Mouse (Mus musculus) spleen, adult 2 months (tissue): ENCODE measurements at regions not wholly inside any gene's neighbourhood (a gene's known extent, or its start where the extent isn't known, plus 50 kb on each side); places are given as distances from the start of the nearest gene placed in this dataset.

ENCODE experiments used
- CTCF ChIP-seq: fragments of 200-500 bp; IDR thresholded peaks from 2 replicates; pipeline ENCODE4 v1.5.1; 2011; ENCODE audit warnings: mild to moderate bottlenecking, inconsistent platforms; ENCODE audit not compliant: insufficient read depth, insufficient read length, insufficient replicate concordance; ENCODE audit errors: extremely low read depth
- POLR2A ChIP-seq: fragments of 200-500 bp; IDR thresholded peaks from 2 replicates; pipeline ENCODE4 v1.6.1; 2011; ENCODE audit warnings: low read depth, low read length, inconsistent platforms

DNA sequence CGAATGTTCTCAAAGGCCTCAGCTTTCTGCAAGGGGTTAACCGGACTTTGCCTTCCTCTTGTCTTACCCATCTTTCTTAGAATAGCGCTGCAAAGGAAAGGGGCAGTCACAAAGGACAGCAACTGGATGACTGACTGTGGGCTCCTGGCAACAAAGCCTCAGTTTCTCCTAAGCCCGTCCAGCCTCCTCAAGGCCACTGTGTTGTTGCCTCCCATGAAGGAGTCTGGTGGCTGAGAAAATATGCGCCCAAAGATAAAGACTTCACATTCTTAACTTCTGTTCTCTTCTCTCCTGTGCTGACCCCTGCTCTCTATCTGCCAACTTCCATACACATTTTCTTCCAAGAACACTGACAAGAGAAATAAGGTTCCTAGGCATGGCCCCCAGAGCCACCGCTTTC is 76.3 kb upstream of the Otud4 start:
- TF ChIP-seq POLR2A, result no peak
- TF ChIP-seq CTCF, result no peak
